Mouse (Mus musculus): ENCODE measurements around the gene Syne1. TPM values are rescaled to one million over a fixed set of nuclear protein-coding genes. Genes with fewer than 3 reads are reported as not detected.

Syne1 gene
- polyA plus RNA-seq, 1 experiment from 2014 or later: 27.1 TPM

DNA sequence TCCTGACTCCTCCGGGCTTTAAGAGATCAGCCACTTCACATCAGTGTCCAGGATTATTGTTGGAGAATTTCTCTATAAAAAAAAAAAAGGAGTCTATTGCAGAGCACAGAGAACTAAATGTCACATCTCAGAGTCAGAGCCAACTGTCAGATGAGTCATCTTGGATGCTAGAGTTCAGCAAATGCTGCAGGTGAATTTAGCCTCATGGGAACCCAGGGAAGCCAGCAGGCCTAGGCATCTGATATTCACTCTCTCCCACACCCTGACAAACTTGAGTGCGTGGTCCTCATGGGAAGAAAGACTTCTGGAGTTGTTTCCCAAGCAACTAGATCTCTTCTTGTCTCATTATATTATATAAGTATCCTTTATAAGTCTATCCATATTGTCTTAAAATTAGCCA lies 82.6 kb downstream of the Syne1 start:
- Histone ChIP-seq H3K27me3 (ENCODE audit: control insufficient read depth, insufficient read depth, low read length) (no peaks in the 10 kb centered on the region), H3K9me3 (ENCODE audit: control insufficient read depth, low read length) (no peaks in the 10 kb centered on the region), H3K4me1 (ENCODE audit: control insufficient read depth in 2 of 2, insufficient read depth in 2 of 2, low read length in 2 of 2) (no peaks in the 10 kb centered on the region), H3K36me3 (ENCODE audit: control insufficient read depth, insufficient read depth, low read length) (no peaks in the 10 kb centered on the region), H3K4me3 (ENCODE audit: control insufficient read depth in 1 of 2, insufficient read depth in 1 of 2, low read depth in 1 of 2, low read length in 2 of 2) (no peak overlapping the region), H3K4me2 (ENCODE audit: low read length) (no peak overlapping the region), H3K9ac (ENCODE audit: low read length) (no peak overlapping the region), H3K27ac (replicated peaks in 1 of 2; ENCODE audit: control insufficient read depth in 1 of 2, insufficient read depth in 1 of 2, low read depth in 2 of 2, low read length in 2 of 2) (no peak overlapping the region)
- WGBS: 83% methylated on average over 2 of the region's 2 CpGs
- ATAC-seq (ENCODE audit: insufficient number of reproducible peaks, insufficient read depth, low FRiP score, low read depth): no peak

DNA sequence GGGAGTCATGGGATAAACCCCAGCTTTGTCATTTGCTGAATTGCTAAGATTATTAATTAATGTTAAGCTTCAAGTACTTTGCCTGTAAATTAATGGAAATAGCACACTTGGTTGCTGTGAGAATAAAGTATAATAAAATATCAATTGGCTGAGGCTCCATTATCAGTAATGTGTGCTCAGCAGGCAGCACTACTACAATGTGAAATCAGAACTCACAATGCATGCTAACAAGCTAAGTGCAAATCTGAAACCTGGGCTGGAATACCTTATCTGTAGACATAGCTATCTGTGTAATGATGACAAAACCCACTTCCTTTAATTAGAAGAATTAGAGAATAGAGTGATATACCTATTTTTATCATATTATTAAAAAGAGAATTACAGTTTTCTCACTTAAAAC lies 97.5 kb downstream of the Syne1 start:
- ATAC-seq (ENCODE audit: insufficient number of reproducible peaks, insufficient read depth, low FRiP score, low read depth): no peak
- Histone ChIP-seq H3K4me3 (ENCODE audit: control insufficient read depth in 1 of 2, insufficient read depth in 1 of 2, low read depth in 1 of 2, low read length in 2 of 2) (no peak overlapping the region), H3K4me2 (ENCODE audit: low read length) (no peak overlapping the region), H3K27ac (replicated peaks in 1 of 2; ENCODE audit: control insufficient read depth in 1 of 2, insufficient read depth in 1 of 2, low read depth in 2 of 2, low read length in 2 of 2) (no peak overlapping the region), H3K4me1 (ENCODE audit: control insufficient read depth in 2 of 2, insufficient read depth in 2 of 2, low read length in 2 of 2) (no peaks in the 10 kb centered on the region), H3K9ac (ENCODE audit: low read length) (no peak overlapping the region), H3K36me3 (ENCODE audit: control insufficient read depth, insufficient read depth, low read length) (no peaks in the 10 kb centered on the region), H3K27me3 (ENCODE audit: control insufficient read depth, insufficient read depth, low read length) (no peaks in the 10 kb centered on the region), H3K9me3 (ENCODE audit: control insufficient read depth, low read length) (no peaks in the 10 kb centered on the region)

DNA sequence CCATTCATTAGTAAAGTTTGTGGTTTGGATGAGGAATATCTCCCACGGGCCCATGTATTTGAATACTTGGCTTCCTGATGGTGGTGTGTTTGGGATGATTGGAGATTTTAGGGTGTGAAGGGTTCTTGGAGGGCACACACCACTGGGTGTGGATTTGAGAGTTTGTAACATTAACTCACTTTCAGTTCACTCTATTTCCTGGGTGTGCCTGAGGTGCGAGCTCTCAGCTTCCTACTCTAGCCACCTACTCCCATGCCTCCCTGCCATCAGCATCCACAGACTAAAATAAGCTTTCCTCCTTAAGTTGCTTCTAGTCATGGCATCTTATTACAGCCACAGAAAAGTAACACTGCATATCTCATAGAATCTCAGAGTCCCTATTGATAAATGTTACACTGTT lies 101.3 kb downstream of the Syne1 start:
- no peaks in the 10 kb centered on the region for H3K27me3 ChIP-seq (ENCODE audit: control insufficient read depth, insufficient read depth, low read length)
- 82% methylated on average over 2 of the region's 2 CpGs for WGBS

DNA sequence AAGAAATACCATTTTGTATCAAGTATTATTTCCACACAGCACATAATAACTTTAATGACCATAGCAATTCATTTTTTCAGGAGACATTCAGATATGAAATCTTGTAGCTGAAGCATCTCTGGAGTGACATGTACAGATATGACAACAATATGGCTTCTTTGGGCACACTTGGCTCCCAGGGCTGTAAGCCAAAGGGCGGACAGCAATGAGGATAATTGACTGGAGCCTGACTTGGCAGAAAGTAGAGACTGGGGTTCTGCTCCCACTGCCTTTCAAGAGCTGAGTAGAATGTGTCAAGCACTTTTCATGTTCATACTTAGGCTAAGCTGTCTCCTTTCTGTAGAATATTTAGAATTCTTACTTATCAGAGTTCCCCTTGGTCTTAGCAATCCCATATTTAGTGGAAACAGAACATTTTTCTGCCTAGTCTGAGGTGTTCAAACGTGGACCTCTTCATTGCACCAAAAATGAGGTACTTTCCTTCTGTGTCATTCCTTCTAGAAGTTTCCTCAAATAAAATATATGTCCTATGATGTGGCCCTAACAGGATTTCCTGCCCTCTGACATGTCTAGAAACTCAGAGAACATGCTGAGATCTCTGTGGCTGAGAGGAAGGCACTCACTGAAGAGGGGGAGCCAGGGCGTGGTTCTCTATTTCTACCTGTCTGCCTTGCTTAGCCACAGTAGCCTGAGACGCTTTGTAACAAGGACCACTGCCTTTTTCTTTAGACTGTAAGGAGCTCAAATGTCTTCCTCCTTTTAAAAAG lies 103.1 kb downstream of the Syne1 start:
- Histone ChIP-seq H3K27me3 (ENCODE audit: control insufficient read depth, insufficient read depth, low read length) (no peaks in the 10 kb centered on the region), H3K9ac (ENCODE audit: low read length) (no peak overlapping the region), H3K27ac (replicated peaks in 1 of 2; ENCODE audit: control insufficient read depth in 1 of 2, insufficient read depth in 1 of 2, low read depth in 2 of 2, low read length in 2 of 2) (no peak overlapping the region), H3K9me3 (ENCODE audit: control insufficient read depth, low read length) (no peaks in the 10 kb centered on the region), H3K36me3 (ENCODE audit: control insufficient read depth, insufficient read depth, low read length) (no peaks in the 10 kb centered on the region), H3K4me2 (ENCODE audit: low read length) (no peak overlapping the region), H3K4me1 (ENCODE audit: control insufficient read depth in 2 of 2, insufficient read depth in 2 of 2, low read length in 2 of 2) (no peaks in the 10 kb centered on the region), H3K4me3 (ENCODE audit: control insufficient read depth in 1 of 2, insufficient read depth in 1 of 2, low read depth in 1 of 2, low read length in 2 of 2) (no peak overlapping the region)
- ATAC-seq (ENCODE audit: insufficient number of reproducible peaks, insufficient read depth, low FRiP score, low read depth): no peak
- 63% methylated on average over 4 of the region's 4 CpGs for WGBS

More for the DNA sequence above, 101.3 kb downstream of the Syne1 start:
- H3K4me2 ChIP-seq (ENCODE audit: low read length): no peak overlapping the region
- H3K9me3 ChIP-seq (ENCODE audit: control insufficient read depth, low read length): no peaks in the 10 kb centered on the region
- H3K4me1 ChIP-seq (ENCODE audit: control insufficient read depth in 2 of 2, insufficient read depth in 2 of 2, low read length in 2 of 2): no peaks in the 10 kb centered on the region
- no peak overlapping the region for H3K9ac ChIP-seq (ENCODE audit: low read length)
- no peaks in the 10 kb centered on the region for H3K36me3 ChIP-seq (ENCODE audit: control insufficient read depth, insufficient read depth, low read length)
- H3K4me3 ChIP-seq (ENCODE audit: control insufficient read depth in 1 of 2, insufficient read depth in 1 of 2, low read depth in 1 of 2, low read length in 2 of 2): no peak overlapping the region
- no peak overlapping the region for H3K27ac ChIP-seq (replicated peaks in 1 of 2; ENCODE audit: control insufficient read depth in 1 of 2, insufficient read depth in 1 of 2, low read depth in 2 of 2, low read length in 2 of 2)
- ATAC-seq (ENCODE audit: insufficient number of reproducible peaks, insufficient read depth, low FRiP score, low read depth): no peak

DNA sequence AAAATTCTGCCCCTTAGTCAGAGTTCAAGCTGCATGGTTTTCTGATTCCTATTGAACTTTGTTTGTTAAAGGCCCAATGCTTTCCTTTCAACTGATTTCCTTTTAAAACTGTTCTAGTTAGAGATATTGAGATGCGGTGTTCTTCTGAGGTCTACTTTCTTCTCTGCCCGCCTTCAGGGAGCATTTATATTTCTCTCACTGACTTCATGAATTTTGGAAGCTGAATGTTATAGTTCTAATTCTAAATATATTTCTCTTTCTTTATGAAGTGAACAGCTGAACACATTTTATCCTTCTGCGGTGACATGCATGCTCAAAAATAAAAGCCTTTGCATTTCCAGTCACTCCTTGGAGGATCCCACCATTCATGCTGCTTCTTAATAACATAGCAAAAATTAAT lies 106.0 kb downstream of the Syne1 start:
- Histone ChIP-seq H3K4me3 (ENCODE audit: control insufficient read depth in 1 of 2, insufficient read depth in 1 of 2, low read depth in 1 of 2, low read length in 2 of 2) (no peak overlapping the region), H3K4me1 (ENCODE audit: control insufficient read depth in 2 of 2, insufficient read depth in 2 of 2, low read length in 2 of 2) (no peaks in the 10 kb centered on the region), H3K4me2 (ENCODE audit: low read length) (no peak overlapping the region), H3K9me3 (ENCODE audit: control insufficient read depth, low read length) (no peaks in the 10 kb centered on the region), H3K27me3 (ENCODE audit: control insufficient read depth, insufficient read depth, low read length) (no peaks in the 10 kb centered on the region), H3K27ac (replicated peaks in 1 of 2; ENCODE audit: control insufficient read depth in 1 of 2, insufficient read depth in 1 of 2, low read depth in 2 of 2, low read length in 2 of 2) (no peak overlapping the region), H3K9ac (ENCODE audit: low read length) (no peak overlapping the region), H3K36me3 (ENCODE audit: control insufficient read depth, insufficient read depth, low read length) (no peaks in the 10 kb centered on the region)
- 88% methylated on average over 3 of the region's 3 CpGs for WGBS
- ATAC-seq (ENCODE audit: insufficient number of reproducible peaks, insufficient read depth, low FRiP score, low read depth): no peak

DNA sequence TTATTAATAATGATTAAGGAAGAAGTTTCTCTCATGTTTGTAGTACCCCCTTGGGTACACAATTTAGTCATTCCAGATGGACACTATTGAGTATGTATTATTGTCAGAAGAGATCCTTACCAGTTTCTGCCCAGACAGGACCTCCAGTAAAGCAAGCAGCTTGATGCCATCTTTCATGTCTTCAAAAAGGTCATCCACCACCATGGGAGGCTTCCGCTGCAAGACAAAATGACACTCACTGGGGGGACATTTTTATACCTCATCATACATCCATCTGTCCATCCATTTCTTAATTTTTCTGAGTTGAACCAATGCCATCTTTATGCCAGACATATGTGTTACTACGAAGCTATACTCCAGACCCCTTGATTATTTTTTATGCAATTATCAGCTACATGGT lies 108.3 kb downstream of the Syne1 start:
- 87% methylated on average over 2 of the region's 2 CpGs for WGBS
- H3K9me3 ChIP-seq (ENCODE audit: control insufficient read depth, low read length): no peaks in the 10 kb centered on the region
- H3K27me3 ChIP-seq (ENCODE audit: control insufficient read depth, insufficient read depth, low read length): no peaks in the 10 kb centered on the region
- no peak overlapping the region for H3K4me3 ChIP-seq (ENCODE audit: control insufficient read depth in 1 of 2, insufficient read depth in 1 of 2, low read depth in 1 of 2, low read length in 2 of 2)
- no peak overlapping the region for H3K27ac ChIP-seq (replicated peaks in 1 of 2; ENCODE audit: control insufficient read depth in 1 of 2, insufficient read depth in 1 of 2, low read depth in 2 of 2, low read length in 2 of 2)
- H3K4me2 ChIP-seq (ENCODE audit: low read length): no peak overlapping the region
- H3K36me3 ChIP-seq (ENCODE audit: control insufficient read depth, insufficient read depth, low read length): no peaks in the 10 kb centered on the region
- H3K4me1 ChIP-seq (ENCODE audit: control insufficient read depth in 2 of 2, insufficient read depth in 2 of 2, low read length in 2 of 2): no peaks in the 10 kb centered on the region
- ATAC-seq (ENCODE audit: insufficient number of reproducible peaks, insufficient read depth, low FRiP score, low read depth): no peak
- H3K9ac ChIP-seq (ENCODE audit: low read length): no peak overlapping the region

DNA sequence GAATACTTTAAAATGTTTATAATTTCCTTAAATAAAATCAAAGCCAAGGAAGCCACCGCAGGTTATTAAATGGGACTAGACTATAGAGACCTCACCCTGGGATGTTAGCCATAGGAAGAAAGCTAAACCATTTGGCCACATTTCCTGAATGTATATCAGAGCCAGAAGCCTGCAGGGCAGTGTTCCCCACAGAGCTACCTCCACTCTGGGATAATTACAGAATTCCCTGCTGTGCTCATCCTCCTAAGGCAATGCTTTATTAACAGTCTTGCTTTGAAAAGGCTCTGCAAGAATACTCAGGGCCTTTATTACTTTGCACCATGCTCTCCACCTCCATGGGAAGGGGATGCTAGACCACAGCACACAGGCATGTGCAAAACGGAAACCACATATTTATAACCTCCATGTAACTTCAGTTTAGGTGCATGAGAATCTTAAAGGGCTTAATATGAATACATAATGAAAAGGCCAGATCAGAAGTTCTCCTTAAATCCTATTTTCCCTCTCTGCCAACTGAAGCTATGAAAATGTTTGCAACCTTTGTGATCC lies 111.4 kb downstream of the Syne1 start:
- ATAC-seq (ENCODE audit: insufficient number of reproducible peaks, insufficient read depth, low FRiP score, low read depth): no peak
- Histone ChIP-seq H3K4me3 (ENCODE audit: control insufficient read depth in 1 of 2, insufficient read depth in 1 of 2, low read depth in 1 of 2, low read length in 2 of 2) (no peak overlapping the region), H3K4me1 (ENCODE audit: control insufficient read depth in 2 of 2, insufficient read depth in 2 of 2, low read length in 2 of 2) (no peaks in the 10 kb centered on the region), H3K9me3 (ENCODE audit: control insufficient read depth, low read length) (no peaks in the 10 kb centered on the region), H3K27me3 (ENCODE audit: control insufficient read depth, insufficient read depth, low read length) (no peaks in the 10 kb centered on the region), H3K9ac (ENCODE audit: low read length) (no peak overlapping the region), H3K4me2 (ENCODE audit: low read length) (no peak overlapping the region), H3K27ac (replicated peaks in 1 of 2; ENCODE audit: control insufficient read depth in 1 of 2, insufficient read depth in 1 of 2, low read depth in 2 of 2, low read length in 2 of 2) (no peak overlapping the region), H3K36me3 (ENCODE audit: control insufficient read depth, insufficient read depth, low read length) (no peaks in the 10 kb centered on the region)
- WGBS: 54% methylated on average over 2 of the region's 2 CpGs

DNA sequence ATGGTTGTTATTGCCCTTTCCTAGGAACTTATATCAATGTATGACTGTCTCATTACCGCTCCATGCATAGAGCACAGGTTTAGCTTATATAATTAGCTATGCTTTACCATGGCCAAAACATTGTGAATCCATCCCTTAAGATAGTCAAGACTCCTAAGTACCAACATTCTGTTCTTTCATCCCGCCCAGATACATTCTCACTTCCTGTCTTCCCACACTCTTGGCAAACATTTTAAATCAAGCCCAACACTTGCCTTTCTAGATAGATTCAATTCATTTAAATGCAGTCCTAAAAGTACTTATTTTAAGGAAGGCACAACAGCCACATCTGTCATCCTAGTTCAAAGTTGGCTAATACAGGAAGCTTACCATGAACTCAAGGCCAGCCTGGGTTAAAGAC lies 113.5 kb downstream of the Syne1 start:
- no peak overlapping the region for H3K4me3 ChIP-seq (ENCODE audit: control insufficient read depth in 1 of 2, insufficient read depth in 1 of 2, low read depth in 1 of 2, low read length in 2 of 2)
- H3K36me3 ChIP-seq (ENCODE audit: control insufficient read depth, insufficient read depth, low read length): no peaks in the 10 kb centered on the region
- no peaks in the 10 kb centered on the region for H3K4me1 ChIP-seq (ENCODE audit: control insufficient read depth in 2 of 2, insufficient read depth in 2 of 2, low read length in 2 of 2)
- H3K27me3 ChIP-seq (ENCODE audit: control insufficient read depth, insufficient read depth, low read length): no peaks in the 10 kb centered on the region
- no peaks in the 10 kb centered on the region for H3K9me3 ChIP-seq (ENCODE audit: control insufficient read depth, low read length)
- H3K9ac ChIP-seq (ENCODE audit: low read length): no peak overlapping the region
- H3K27ac ChIP-seq (replicated peaks in 1 of 2; ENCODE audit: control insufficient read depth in 1 of 2, insufficient read depth in 1 of 2, low read depth in 2 of 2, low read length in 2 of 2): no peak overlapping the region
- H3K4me2 ChIP-seq (ENCODE audit: low read length): no peak overlapping the region
- WGBS: 78% methylated on average over 2 of the region's 2 CpGs
- ATAC-seq (ENCODE audit: insufficient number of reproducible peaks, insufficient read depth, low FRiP score, low read depth): no peak

Data from heart, embryonic 14.5 days (tissue).